Mouse (Mus musculus) skeletal muscle tissue, adult 2 months (tissue): ENCODE results near the gene Umps.

Experiments used
- DNase-seq: peaks from one replicate; pipeline ENCODE4 v3.0.0-alpha.2; 2012; ENCODE audit warnings: low read depth, low spot score

Gene Umps

GRCm38 (mm10) chr16:33954793-33955192 is 12.0 kb downstream of the Umps start:
- no peak for DNase-seq

- no peak for DNase-seq
Observed at GRCm38 (mm10) chr16:33953008-33953407, 13.8 kb downstream of the Umps start.

- peak; percentile 79 for DNase-seq
Observed at GRCm38 (mm10) chr16:33950830-33951229, 16.0 kb downstream of the Umps start.

- no peak for DNase-seq
Observed at GRCm38 (mm10) chr16:33950386-33950785, 16.5 kb downstream of the Umps start.

- DNase-seq, result no peak
Observed at GRCm38 (mm10) chr16:33947664-33948571, 18.9 kb downstream of the Umps start.

- no peak for DNase-seq
Observed at GRCm38 (mm10) chr16:33946021-33946420, 20.8 kb downstream of the Umps start.

- DNase-seq, result no peak
Observed at GRCm38 (mm10) chr16:33944772-33945171, 22.1 kb downstream of the Umps start.

- DNase-seq, result no peak
Observed at GRCm38 (mm10) chr16:33944126-33944525, 22.7 kb downstream of the Umps start.

- no peak for DNase-seq
Observed at GRCm38 (mm10) chr16:33943388-33943787, 23.4 kb downstream of the Umps start.

- no peak for DNase-seq
Observed at GRCm38 (mm10) chr16:33942341-33942740, 24.5 kb downstream of the Umps start.

GRCm38 (mm10) chr16:33941271-33941781 is 25.5 kb downstream of the Umps start:
- DNase-seq, result peak; percentile 87

GRCm38 (mm10) chr16:33940095-33940494 is 26.7 kb downstream of the Umps start:
- no peak for DNase-seq

GRCm38 (mm10) chr16:33939636-33940035 is 27.2 kb downstream of the Umps start:
- no peak for DNase-seq

- DNase-seq, result no peak
Observed at GRCm38 (mm10) chr16:33939133-33939531, 27.7 kb downstream of the Umps start.

GRCm38 (mm10) chr16:33938311-33939132 is 28.3 kb downstream of the Umps start:
- DNase-seq, result no peak

- peak; percentile 66 for DNase-seq
Observed at GRCm38 (mm10) chr16:33937567-33937966, 29.3 kb downstream of the Umps start.

GRCm38 (mm10) chr16:33936885-33937284 is 30.0 kb downstream of the Umps start:
- no peak for DNase-seq

- no peak for DNase-seq
Observed at GRCm38 (mm10) chr16:33935407-33935785, 31.4 kb downstream of the Umps start.

GRCm38 (mm10) chr16:33934701-33935406 is 32.0 kb downstream of the Umps start:
- no peak for DNase-seq

GRCm38 (mm10) chr16:33933411-33933810 is 33.4 kb downstream of the Umps start:
- no peak for DNase-seq

GRCm38 (mm10) chr16:33932126-33932525 is 34.7 kb downstream of the Umps start:
- DNase-seq, result peak; percentile 74

- DNase-seq, result no peak
Observed at GRCm38 (mm10) chr16:33931682-33932081, 35.2 kb downstream of the Umps start.
